Mouse (Mus musculus) urinary bladder, postnatal 36 days (tissue): ENCODE results near the gene Rasl11b.
A peak's percentile ranks its signal among the peaks of the same experiment; 100 is the strongest.

ENCODE experiments used
- DNase-seq, 2 experiments: peaks; one replicate each; pipeline ENCODE4 v3.0.0; 2022; ENCODE audit warnings: low spot score in 2 of 2, mixed read lengths in 1 of 2

Rasl11b gene

GRCm38 (mm10) chr5:74194841-74195613 lies at the start of gene Rasl11b:
TSS of gene Rasl11b (plus strand) at chr5:74195286.
- DNase-seq = peak; percentile 91 to 93

- no peak for DNase-seq
Measured at GRCm38 (mm10) chr5:74147631-74148030, 47.5 kb upstream of the Rasl11b start.

- no peak for DNase-seq
Measured at GRCm38 (mm10) chr5:74149975-74150374, 45.1 kb upstream of the Rasl11b start.

GRCm38 (mm10) chr5:74151774-74152173 lies 43.3 kb upstream of the Rasl11b start:
- no peak for DNase-seq

GRCm38 (mm10) chr5:74155860-74156351 lies 39.2 kb upstream of the Rasl11b start:
- DNase-seq = no peak

GRCm38 (mm10) chr5:74158929-74159632 lies 36.0 kb upstream of the Rasl11b start:
- DNase-seq = no peak

- no peak for DNase-seq
Measured at GRCm38 (mm10) chr5:74159906-74160305, 35.2 kb upstream of the Rasl11b start.

- DNase-seq = no peak
Measured at GRCm38 (mm10) chr5:74160349-74160748, 34.7 kb upstream of the Rasl11b start.

- DNase-seq = peak in 1 of 2 experiments; percentile 20
Measured at GRCm38 (mm10) chr5:74161297-74161926, 33.7 kb upstream of the Rasl11b start.

GRCm38 (mm10) chr5:74162013-74162412 lies 33.1 kb upstream of the Rasl11b start:
- no peak for DNase-seq

GRCm38 (mm10) chr5:74163141-74163540 lies 31.9 kb upstream of the Rasl11b start:
- no peak for DNase-seq

- DNase-seq = no peak
Measured at GRCm38 (mm10) chr5:74164547-74164946, 30.5 kb upstream of the Rasl11b start.

- no peak for DNase-seq
Measured at GRCm38 (mm10) chr5:74166642-74167041, 28.4 kb upstream of the Rasl11b start.

- DNase-seq = no peak
Measured at GRCm38 (mm10) chr5:74168085-74168484, 27.0 kb upstream of the Rasl11b start.

GRCm38 (mm10) chr5:74171768-74172167 lies 23.3 kb upstream of the Rasl11b start:
- DNase-seq = peak; percentile 78 to 79

- peak in 1 of 2 experiments; percentile 20 for DNase-seq
Measured at GRCm38 (mm10) chr5:74172208-74172607, 22.9 kb upstream of the Rasl11b start.

- no peak for DNase-seq
Measured at GRCm38 (mm10) chr5:74173162-74173844, 21.8 kb upstream of the Rasl11b start.

- no peak for DNase-seq
Measured at GRCm38 (mm10) chr5:74175526-74176270, 19.4 kb upstream of the Rasl11b start.

GRCm38 (mm10) chr5:74180216-74180615 lies 14.9 kb upstream of the Rasl11b start:
- no peak for DNase-seq

- no peak for DNase-seq
Measured at GRCm38 (mm10) chr5:74183118-74183517, 12.0 kb upstream of the Rasl11b start.

GRCm38 (mm10) chr5:74184607-74185006 lies 10.5 kb upstream of the Rasl11b start:
- DNase-seq = no peak
